Mouse (Mus musculus): ENCODE results near the gene Sumf1. TPM values are rescaled to one million over a fixed set of nuclear protein-coding genes. Genes with fewer than 3 reads are reported as not detected.

Gene Sumf1
- polyA plus RNA-seq, 1 experiment from 2014 or later, result 15.0 TPM

DNA sequence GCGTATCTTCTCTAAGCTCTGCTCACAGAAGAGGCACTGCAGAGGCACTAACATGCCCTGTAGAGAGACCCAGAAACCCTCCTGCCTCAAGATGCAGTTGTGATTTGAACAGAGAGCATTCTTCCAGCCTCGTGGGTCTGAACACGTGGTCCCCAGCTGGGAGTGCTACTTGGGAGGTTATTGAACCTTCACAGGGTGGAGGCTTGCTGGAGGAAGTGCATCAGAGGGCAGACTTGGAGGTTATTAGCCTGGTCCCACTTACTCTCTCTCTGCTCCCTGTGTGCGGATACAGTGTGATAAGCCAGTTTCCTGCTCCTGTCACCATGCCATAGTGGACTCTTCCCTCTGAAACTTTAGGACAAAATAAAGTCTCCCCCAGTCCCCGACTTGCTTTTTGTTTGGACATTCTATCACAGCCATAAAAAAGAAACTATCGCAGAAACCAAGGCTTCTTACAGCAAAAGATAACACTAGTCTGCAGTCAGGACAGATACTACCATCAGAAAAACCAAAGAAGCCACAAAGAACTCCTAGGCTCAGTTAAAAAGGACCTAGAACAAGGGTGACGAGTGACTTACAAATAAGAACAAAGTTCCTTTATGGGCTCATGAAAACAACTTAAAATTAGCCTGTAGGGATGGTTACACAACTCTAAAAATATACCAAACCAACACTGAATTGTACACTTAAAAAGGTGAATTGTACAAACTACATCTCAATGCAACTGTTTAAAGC lies 17.3 kb downstream of the Sumf1 start:
- DNase-seq (ENCODE audit: low spot score) (no peak), ATAC-seq (replicated peaks; ENCODE audit: low FRiP score) (no peak)
- WGBS, result 80% methylated on average over 7 of the region's 7 CpGs
- Histone ChIP-seq H3K4me1 (replicated peaks; ENCODE audit: control insufficient read depth, insufficient read depth, low read length) (no peaks in the 10 kb centered on the region), H3K4me3 (ENCODE audit: low read depth, low read length) (no peak overlapping the region), H3K9me3 (ENCODE audit: control insufficient read depth, low read length) (no peaks in the 10 kb centered on the region), H3K36me3 (ENCODE audit: control insufficient read depth, insufficient read depth, low read length) (no peaks in the 10 kb centered on the region; the same call in 1 of the 2 replicates), H3K9ac (ENCODE audit: low read length) (no peak overlapping the region), H3K27me3 (ENCODE audit: control insufficient read depth, insufficient read depth, low read length) (no peaks in the 10 kb centered on the region), H3K27ac (ENCODE audit: low read depth, low read length) (no peak overlapping the region), H3K4me2 (ENCODE audit: low read depth, low read length, severe bottlenecking) (no peak overlapping the region)

DNA sequence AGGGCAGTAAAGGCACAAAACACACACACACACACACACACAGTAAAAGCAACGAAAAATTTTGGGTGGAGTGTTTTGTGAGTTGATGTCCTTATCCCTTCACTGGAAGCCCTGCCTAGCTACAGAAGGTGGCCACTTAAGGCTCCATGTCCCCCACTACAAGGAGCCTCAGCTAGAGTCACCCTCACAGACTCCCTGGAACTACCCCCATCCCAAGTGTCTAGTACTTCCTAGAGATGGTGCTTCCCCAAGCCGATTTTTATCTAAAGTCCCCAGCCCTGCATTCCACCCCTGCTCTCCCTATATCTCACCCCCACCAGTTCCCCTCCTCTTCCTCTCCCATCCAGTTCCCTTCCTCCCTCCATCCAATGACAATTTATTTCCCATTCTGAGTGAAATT lies 19.8 kb downstream of the Sumf1 start:
- H3K9me3 ChIP-seq (ENCODE audit: control insufficient read depth, low read length), result no peaks in the 10 kb centered on the region
- ATAC-seq (replicated peaks; ENCODE audit: low FRiP score) (no peak), DNase-seq (ENCODE audit: low spot score) (no peak)
- WGBS, result 86% methylated on average over 2 of the region's 2 CpGs
- no peak overlapping the region for H3K27ac ChIP-seq (ENCODE audit: low read depth, low read length)
- H3K36me3 ChIP-seq (ENCODE audit: control insufficient read depth, insufficient read depth, low read length), result no peaks in the 10 kb centered on the region
- no peak overlapping the region for H3K4me2 ChIP-seq (ENCODE audit: low read depth, low read length, severe bottlenecking)
- H3K4me1 ChIP-seq (replicated peaks; ENCODE audit: control insufficient read depth, insufficient read depth, low read length), result no peaks in the 10 kb centered on the region
- no peak overlapping the region for H3K9ac ChIP-seq (ENCODE audit: low read length)
- no peak overlapping the region for H3K4me3 ChIP-seq (ENCODE audit: low read depth, low read length)
- H3K27me3 ChIP-seq (ENCODE audit: control insufficient read depth, insufficient read depth, low read length), result no peaks in the 10 kb centered on the region

GRCm38 (mm10) chr6:108164935-108165334 lies 20.4 kb downstream of the Sumf1 start:
- H3K4me3 ChIP-seq (ENCODE audit: low read depth, low read length), result no peak overlapping the region
- H3K9ac ChIP-seq (ENCODE audit: low read length), result no peak overlapping the region
- no peaks in the 10 kb centered on the region for H3K9me3 ChIP-seq (ENCODE audit: control insufficient read depth, low read length)
- no peak overlapping the region for H3K27ac ChIP-seq (ENCODE audit: low read depth, low read length)
- WGBS, result 73% methylated on average over 5 of the region's 5 CpGs
- DNase-seq (ENCODE audit: low spot score) (no peak), ATAC-seq (replicated peaks; ENCODE audit: low FRiP score) (no peak)
- H3K36me3 ChIP-seq (ENCODE audit: control insufficient read depth, insufficient read depth, low read length), result no peaks in the 10 kb centered on the region
- no peaks in the 10 kb centered on the region for H3K27me3 ChIP-seq (ENCODE audit: control insufficient read depth, insufficient read depth, low read length)
- no peak overlapping the region for H3K4me2 ChIP-seq (ENCODE audit: low read depth, low read length, severe bottlenecking)
- H3K4me1 ChIP-seq (replicated peaks; ENCODE audit: control insufficient read depth, insufficient read depth, low read length), result no peaks in the 10 kb centered on the region

DNA sequence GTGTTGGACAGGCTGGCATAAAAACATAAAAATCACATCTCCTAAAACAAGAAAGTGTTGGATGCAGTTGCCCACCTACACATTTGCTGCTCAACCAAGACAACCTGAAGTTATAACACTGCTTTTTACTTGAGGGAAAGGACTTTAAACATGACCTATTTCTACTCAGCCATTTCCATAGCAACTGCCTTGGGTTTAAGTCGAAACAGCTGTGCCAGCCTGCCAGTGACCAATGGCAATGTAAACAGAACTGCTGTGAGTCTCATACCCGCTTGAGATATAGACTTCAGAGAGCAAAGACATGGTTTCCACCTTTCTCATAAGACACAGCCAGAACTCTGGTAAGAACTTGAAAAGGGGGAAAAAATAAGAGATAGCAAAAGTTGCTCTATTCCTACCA lies 24.8 kb downstream of the Sumf1 start:
- no peaks in the 10 kb centered on the region for H3K27me3 ChIP-seq (ENCODE audit: control insufficient read depth, insufficient read depth, low read length)
- no peaks in the 10 kb centered on the region for H3K4me1 ChIP-seq (replicated peaks; ENCODE audit: control insufficient read depth, insufficient read depth, low read length)
- H3K4me3 ChIP-seq (ENCODE audit: low read depth, low read length), result no peak overlapping the region
- H3K9me3 ChIP-seq (ENCODE audit: control insufficient read depth, low read length), result no peaks in the 10 kb centered on the region
- H3K27ac ChIP-seq (ENCODE audit: low read depth, low read length), result no peak overlapping the region
- DNase-seq (ENCODE audit: low spot score), result no peak
- no peaks in the 10 kb centered on the region for H3K36me3 ChIP-seq (ENCODE audit: control insufficient read depth, insufficient read depth, low read length)
- ATAC-seq (replicated peaks; ENCODE audit: low FRiP score), result no peak
- no peak overlapping the region for H3K9ac ChIP-seq (ENCODE audit: low read length)
- WGBS, result 73% methylated on average over 2 of the region's 2 CpGs
- no peak overlapping the region for H3K4me2 ChIP-seq (ENCODE audit: low read depth, low read length, severe bottlenecking)

GRCm38 (mm10) chr6:108156881-108157280 lies 28.5 kb downstream of the Sumf1 start:
- ATAC-seq (replicated peaks; ENCODE audit: low FRiP score), result no peak
- no peaks in the 10 kb centered on the region for H3K4me1 ChIP-seq (replicated peaks; ENCODE audit: control insufficient read depth, insufficient read depth, low read length)
- no peaks in the 10 kb centered on the region for H3K36me3 ChIP-seq (ENCODE audit: control insufficient read depth, insufficient read depth, low read length)
- no peak overlapping the region for H3K27ac ChIP-seq (ENCODE audit: low read depth, low read length)
- DNase-seq (ENCODE audit: low spot score), result no peak
- H3K4me3 ChIP-seq (ENCODE audit: low read depth, low read length), result no peak overlapping the region
- no peak overlapping the region for H3K4me2 ChIP-seq (ENCODE audit: low read depth, low read length, severe bottlenecking)
- H3K9ac ChIP-seq (ENCODE audit: low read length), result no peak overlapping the region
- no peaks in the 10 kb centered on the region for H3K9me3 ChIP-seq (ENCODE audit: control insufficient read depth, low read length)
- 52% methylated on average over 6 of the region's 6 CpGs for WGBS
- no peaks in the 10 kb centered on the region for H3K27me3 ChIP-seq (ENCODE audit: control insufficient read depth, insufficient read depth, low read length)

- no peaks in the 10 kb centered on the region for H3K4me1 ChIP-seq (replicated peaks; ENCODE audit: control insufficient read depth, insufficient read depth, low read length)
- H3K4me2 ChIP-seq (ENCODE audit: low read depth, low read length, severe bottlenecking), result no peak overlapping the region
- no peaks in the 10 kb centered on the region for H3K27me3 ChIP-seq (ENCODE audit: control insufficient read depth, insufficient read depth, low read length)
- H3K9me3 ChIP-seq (ENCODE audit: control insufficient read depth, low read length), result no peaks in the 10 kb centered on the region
- H3K36me3 ChIP-seq (ENCODE audit: control insufficient read depth, insufficient read depth, low read length), result no peaks in the 10 kb centered on the region
- no peak overlapping the region for H3K9ac ChIP-seq (ENCODE audit: low read length)
- ATAC-seq (replicated peaks; ENCODE audit: low FRiP score) (no peak), DNase-seq (ENCODE audit: low spot score) (no peak)
- H3K4me3 ChIP-seq (ENCODE audit: low read depth, low read length), result no peak overlapping the region
- 86% methylated on average over 4 of the region's 4 CpGs for WGBS
- no peak overlapping the region for H3K27ac ChIP-seq (ENCODE audit: low read depth, low read length)
These were observed 31.1 kb downstream of the Sumf1 start for GRCm38 (mm10) chr6:108154243-108154642.

GRCm38 (mm10) chr6:108152661-108153269 lies 32.6 kb downstream of the Sumf1 start:
- no peaks in the 10 kb centered on the region for H3K9me3 ChIP-seq (ENCODE audit: control insufficient read depth, low read length)
- no peaks in the 10 kb centered on the region for H3K27me3 ChIP-seq (ENCODE audit: control insufficient read depth, insufficient read depth, low read length)
- WGBS, result 89% methylated on average over 9 of the region's 9 CpGs
- H3K9ac ChIP-seq (ENCODE audit: low read length), result no peak overlapping the region
- H3K4me1 ChIP-seq (replicated peaks; ENCODE audit: control insufficient read depth, insufficient read depth, low read length), result no peaks in the 10 kb centered on the region
- H3K4me3 ChIP-seq (ENCODE audit: low read depth, low read length), result no peak overlapping the region
- DNase-seq (ENCODE audit: low spot score), result no peak
- no peak overlapping the region for H3K4me2 ChIP-seq (ENCODE audit: low read depth, low read length, severe bottlenecking)
- H3K36me3 ChIP-seq (ENCODE audit: control insufficient read depth, insufficient read depth, low read length), result no peaks in the 10 kb centered on the region
- ATAC-seq (replicated peaks; ENCODE audit: low FRiP score), result no peak
- no peak overlapping the region for H3K27ac ChIP-seq (ENCODE audit: low read depth, low read length)

DNA sequence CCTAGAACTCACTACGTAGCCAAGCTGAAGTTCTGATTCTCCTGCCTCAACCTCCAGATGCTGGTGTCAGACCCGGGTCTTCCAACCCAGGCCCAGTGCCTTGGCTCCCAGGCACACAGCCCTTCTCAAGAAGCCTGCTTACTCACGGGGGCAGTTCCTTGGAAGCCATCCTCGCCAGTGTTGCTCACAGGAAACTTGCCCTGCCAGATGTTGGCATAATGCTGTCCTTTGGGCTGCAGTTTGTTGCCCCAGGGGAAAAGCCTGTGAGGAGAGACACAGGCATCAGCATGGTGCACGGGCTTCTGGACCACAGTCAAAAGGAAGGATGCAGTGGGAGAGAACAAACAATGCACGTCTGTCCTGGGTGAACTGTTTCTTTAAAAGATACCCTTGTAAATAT lies 33.3 kb downstream of the Sumf1 start:
- no peaks in the 10 kb centered on the region for H3K9me3 ChIP-seq (ENCODE audit: control insufficient read depth, low read length)
- ATAC-seq (replicated peaks; ENCODE audit: low FRiP score), result no peak
- no peaks in the 10 kb centered on the region for H3K36me3 ChIP-seq (ENCODE audit: control insufficient read depth, insufficient read depth, low read length)
- H3K27ac ChIP-seq (ENCODE audit: low read depth, low read length), result no peak overlapping the region
- 83% methylated on average over 6 of the region's 6 CpGs for WGBS
- H3K4me3 ChIP-seq (ENCODE audit: low read depth, low read length), result no peak overlapping the region
- no peaks in the 10 kb centered on the region for H3K27me3 ChIP-seq (ENCODE audit: control insufficient read depth, insufficient read depth, low read length)
- no peak overlapping the region for H3K9ac ChIP-seq (ENCODE audit: low read length)
- no peak for DNase-seq (ENCODE audit: low spot score)
- H3K4me1 ChIP-seq (replicated peaks; ENCODE audit: control insufficient read depth, insufficient read depth, low read length), result no peaks in the 10 kb centered on the region
- H3K4me2 ChIP-seq (ENCODE audit: low read depth, low read length, severe bottlenecking), result no peak overlapping the region

GRCm38 (mm10) chr6:108149235-108149634 lies 36.1 kb downstream of the Sumf1 start:
- DNase-seq (ENCODE audit: low spot score), result no peak
- no peak overlapping the region for H3K4me2 ChIP-seq (ENCODE audit: low read depth, low read length, severe bottlenecking)

More at GRCm38 (mm10) chr6:108149235-108149634, 36.1 kb downstream of the Sumf1 start:
- Histone ChIP-seq H3K27me3 (ENCODE audit: control insufficient read depth, insufficient read depth, low read length) (no peaks in the 10 kb centered on the region), H3K4me1 (replicated peaks; ENCODE audit: control insufficient read depth, insufficient read depth, low read length) (no peaks in the 10 kb centered on the region), H3K9ac (ENCODE audit: low read length) (no peak overlapping the region), H3K4me3 (ENCODE audit: low read depth, low read length) (no peak overlapping the region), H3K9me3 (ENCODE audit: control insufficient read depth, low read length) (no peaks in the 10 kb centered on the region), H3K36me3 (ENCODE audit: control insufficient read depth, insufficient read depth, low read length) (no peaks in the 10 kb centered on the region), H3K27ac (ENCODE audit: low read depth, low read length) (no peak overlapping the region)
- 92% methylated on average over 4 of the region's 4 CpGs for WGBS
- no peak for ATAC-seq (replicated peaks; ENCODE audit: low FRiP score)

All from forebrain, embryonic 11.5 days (tissue).